16 mouse cellular contexts compared by ENCODE assay signal in genomic region chr4:107366408-107366807, GRCm38 (mm10). TPM values are rescaled to one million over a fixed set of nuclear protein-coding genes. Genes with fewer than 3 reads are reported as not detected.
DNase-seq lines count a peak whose midpoint lies in the region; TF ChIP-seq lines count a peak whose summit lies in the region.
"Not testable (repeated sequence)": the region's sequence is repeated elsewhere in the genome, so short reads cannot be mapped to it uniquely, and the experiment has no call there.
"Had no signal": no experiment of that assay in that cellular context is flagged by ENCODE, and none has a peak within 500 bp of the region (broad histone marks: within the 10 kb centered on the region; RNA-seq: fewer than 3 reads in every experiment).

No protein-coding gene starts in this region.

- not testable (repeated sequence) for H3K27ac ChIP-seq in CH12.LX (ENCODE audit: insufficient read depth, low read depth); testis, adult 2 months (ENCODE audit: control insufficient read depth, insufficient read depth, low read depth, low read length)
- H3K27ac ChIP-seq in ES-Bruce4 (ENCODE audit: insufficient read depth, low read length), result peak overlapping the region; percentile 53

- H3K9me3 ChIP-seq in CH12.LX (replicated peaks; ENCODE audit: low read length); ES-Bruce4 (replicated peaks; ENCODE audit: control insufficient read depth, insufficient read depth, low read length, poor library complexity, severe bottlenecking): not testable (repeated sequence)

- H3K4me1 ChIP-seq in CH12.LX (ENCODE audit: control insufficient read depth in 1 of 2, insufficient read depth in 2 of 2), result peaks cover 7 to 23% of the 10 kb centered on the region in 2 experiments
- not testable (repeated sequence) for H3K4me1 ChIP-seq in ES-Bruce4 (ENCODE audit: control insufficient read depth, insufficient read depth, low read length); testis, adult 2 months (ENCODE audit: control insufficient read depth, insufficient read depth, low read length)

- H3K36me3 ChIP-seq in CH12.LX (replicated peaks in 1 of 2; ENCODE audit: control insufficient read depth in 1 of 2, insufficient read depth in 1 of 2, low read length in 1 of 2), result peaks cover 5 to 22% of the 10 kb centered on the region in 2 experiments
- peaks cover 13% of the 10 kb centered on the region for H3K36me3 ChIP-seq in ES-Bruce4 (ENCODE audit: control insufficient read depth, insufficient read depth, low read length, poor library complexity, severe bottlenecking)
- H3K36me3 ChIP-seq in myocyte (ENCODE audit: control insufficient read depth, insufficient read depth); testis, adult 2 months (ENCODE audit: control insufficient read depth, insufficient read depth, low read length): not testable (repeated sequence)

- dilution Hi-C loops in CH12.LX (cut with MboI; ENCODE audit: extremely low pct_ligation_motif_present, extremely low pct_unique_long_range_greater_than_20kb, low sequenced_read_pairs), result not testable (repeated sequence)

- TF ChIP-seq RAD21 in CH12.LX (IDR thresholded peaks at IDR 0.05; ENCODE audit: low read depth, low read length), result not testable (repeated sequence)

- not testable (repeated sequence) for H3K9ac ChIP-seq in CH12.LX (ENCODE audit: insufficient read depth, low read depth); ES-Bruce4 (ENCODE audit: low read depth, poor library complexity, severe bottlenecking)

- not testable (repeated sequence) for TF ChIP-seq POLR2A in CH12.LX (IDR thresholded peaks at IDR 0.05; ENCODE audit: low read depth, low read length); ES-Bruce4 (IDR thresholded peaks at IDR 0.05; ENCODE audit: insufficient read depth, low read length); myocyte (IDR thresholded peaks at IDR 0.05; ENCODE audit: insufficient read length, low read depth); testis, adult 2 months (IDR thresholded peaks at IDR 0.05; ENCODE audit: control insufficient read depth, low read depth, low read length)

- not testable (repeated sequence) for TF ChIP-seq EP300 in CH12.LX (IDR thresholded peaks at IDR 0.05; ENCODE audit: low read length)
- peak; percentile 84; the same call in 1 of the 2 replicates for TF ChIP-seq EP300 in ES-Bruce4 (IDR thresholded peaks at IDR 0.05; ENCODE audit: insufficient read depth, low read depth, low read length)

- not testable (repeated sequence) for H3K27me3 ChIP-seq in CH12.LX (replicated peaks); ES-Bruce4 (ENCODE audit: control insufficient read depth, insufficient read depth, low read length, poor library complexity, severe bottlenecking); myocyte (ENCODE audit: control insufficient read depth, insufficient read depth, insufficient read length); testis, adult 2 months (ENCODE audit: control insufficient read depth, insufficient read depth, low read length)

- not testable (repeated sequence) for H3K4me3 ChIP-seq in CH12.LX (replicated peaks in 1 of 3; ENCODE audit: low read depth in 2 of 3, low read length in 2 of 3, poor library complexity in 1 of 3); ES-Bruce4 (ENCODE audit: low read depth, low read length); myocyte
- H3K4me3 ChIP-seq in testis, adult 2 months (ENCODE audit: control insufficient read depth, low read depth, low read length), result peak overlapping the region; percentile 54

- H3K4me2 ChIP-seq in CH12.LX (ENCODE audit: insufficient read depth, low read depth, poor library complexity, severe bottlenecking); myocyte (ENCODE audit: low read depth): not testable (repeated sequence)

- peaks cover 20% of the 10 kb centered on the region for H3K79me2 ChIP-seq in CH12.LX (replicated peaks; ENCODE audit: control insufficient read depth, extremely low read depth, insufficient read depth, poor library complexity, severe bottlenecking)
- H3K79me2 ChIP-seq in myocyte (ENCODE audit: control insufficient read depth, insufficient read depth), result peaks cover 18% of the 10 kb centered on the region

- TF ChIP-seq CTCF in CH12.LX (conservative IDR thresholded peaks at IDR 0.05 in 1 of 2, IDR thresholded peaks at IDR 0.05 in 1 of 2; ENCODE audit: low read depth in 2 of 2, low read length in 2 of 2); ES-Bruce4 (IDR thresholded peaks at IDR 0.05; ENCODE audit: low read depth, low read length); testis, adult 2 months (IDR thresholded peaks at IDR 0.05; ENCODE audit: control insufficient read depth, insufficient read depth, insufficient replicate concordance, low read depth, low read length): not testable (repeated sequence)

- in situ Hi-C loops in CH12.LX (cut with MboI; ENCODE audit: low pct_ligation_motif_present, low pct_unique_long_range_greater_than_20kb, low sequenced_read_pairs), result not testable (repeated sequence)

- DNase-seq in A20 (ENCODE audit: low read depth, low spot score), result peak; percentile 17
- DNase-seq in CH12.LX (ENCODE audit: extremely low read depth), result not testable (repeated sequence)

- H3ac ChIP-seq in myocyte (ENCODE audit: control insufficient read depth, insufficient read length), result not testable (repeated sequence)

TF ChIP-seq in CH12.LX, 34 proteins besides CTCF, POLR2A, EP300 and RAD21:
- TF ChIP-seq TCF12 (IDR thresholded peaks at IDR 0.05; ENCODE audit: low read depth, low read length), result peak; percentile 61; the same call in 1 of the 2 replicates
TF ChIP-seq in CH12.LX: peak in this region for 1; not testable (repeated sequence) for 33.

TF ChIP-seq in myocyte, 11 proteins besides CTCF, POLR2A, EP300 and RAD21:
- peak in 2 of 3 experiments; percentile 70 to 82 for TF ChIP-seq MYOG (IDR thresholded peaks at IDR 0.05; ENCODE audit: control insufficient read depth in 1 of 3, insufficient read depth in 1 of 3, insufficient read length in 2 of 3, low read depth in 2 of 3)
- TF ChIP-seq TCF3 (IDR thresholded peaks at IDR 0.05; ENCODE audit: insufficient read length, low read depth), result peak; percentile 71
- TF ChIP-seq MYOD1 (IDR thresholded peaks at IDR 0.05; ENCODE audit: control insufficient read depth in 1 of 3, insufficient read length in 2 of 3, low read depth in 2 of 3), result peak in 2 of 3 experiments; percentile 34 to 63
TF ChIP-seq in myocyte: peak in this region for 3; not testable (repeated sequence) for 8.

RNA-seq across cellular contexts. Expression of gene Ndc1, which starts 1.2 kb away (rescaled TPM):
- total RNA-seq in CH12.LX (2012; rRNA removed) (48.1 and 49.1 TPM in 2 replicates), CH12.LX (2014; rRNA removed) (86.5 and 92.8 TPM in 2 replicates)
- polyA plus RNA-seq in CH12.LX (2012; ENCODE audit: insufficient read length, low read depth) (69.6 and 71.3 TPM in 2 replicates), ES-Bruce4 (2011; ENCODE audit: insufficient read depth, insufficient read length, low read depth, missing spikeins) (77.2 and 87.4 TPM in 2 replicates), myocyte (2012; fragmentation: generic; extraction: Trizol) (10.9 TPM)
- 18.9 and 20.5 TPM in 2 replicates for polyA plus RNA-seq in testis, adult 2 months (2012; rRNA removed)

RNA-seq across cellular contexts. Expression of gene Yipf1, which starts 52.2 kb away (rescaled TPM):
- total RNA-seq in CH12.LX (2012; rRNA removed) (47.2 and 49.4 TPM in 2 replicates), CH12.LX (2014; rRNA removed) (60.5 and 61.0 TPM in 2 replicates)
- polyA plus RNA-seq in CH12.LX (2012; ENCODE audit: insufficient read length, low read depth) (47.2 and 52.8 TPM in 2 replicates), ES-Bruce4 (2011; ENCODE audit: insufficient read depth, insufficient read length, low read depth, missing spikeins) (24.5 and 26.6 TPM in 2 replicates), myocyte (2012; fragmentation: generic; extraction: Trizol) (37.3 TPM)
- polyA plus RNA-seq in testis, adult 2 months (2012; rRNA removed), result 48.8 and 52.5 TPM in 2 replicates

RNA-seq across cellular contexts. Expression of gene Dio1, which starts 59.4 kb away (rescaled TPM):
- 0.25 and 0.38 TPM in 2 replicates for total RNA-seq in CH12.LX (2012; rRNA removed)
- 1.3 and 1.7 TPM in 2 replicates for total RNA-seq in CH12.LX (2014; rRNA removed)
- 0.23 and 0.67 TPM in 2 replicates for polyA plus RNA-seq in CH12.LX (2012; ENCODE audit: insufficient read length, low read depth)
- not detected in 2 replicates for polyA plus RNA-seq in ES-Bruce4 (2011; ENCODE audit: insufficient read depth, insufficient read length, low read depth, missing spikeins)
- not detected for polyA plus RNA-seq in myocyte (2012; fragmentation: generic; extraction: Trizol)
- 0.12 TPM in 1 of 2 replicates, not detected in the other for polyA plus RNA-seq in testis, adult 2 months (2012; rRNA removed)
- total RNA-seq: adrenal gland, adult 8-10 months; adrenal gland, postnatal 25 days; adrenal gland, postnatal 36 days; ES-E14; G1E; MEL had no signal
- polyA plus RNA-seq: activated CD4-positive, CD25-positive, alpha-beta regulatory T cell, adult 4 months; brain, embryonic 14.5 days; C2C12; CD4-positive, CD25-positive, alpha-beta regulatory T cell, adult 4 months; G1E; Patski had no signal
